Mouse (Mus musculus): Measurements from ENCODE around the gene Klhdc1. TPM values are rescaled to one million over a fixed set of nuclear protein-coding genes. Genes with fewer than 3 reads are reported as not detected.

Klhdc1 gene
- 10 to 100 TPM; 14.2 to 16.2 TPM for total RNA-seq (2021)
- long read RNA-seq, transcript Klhdc1-201 (13 exons, 2,620 nt) = major isoform, 10 of 15 reads
- long read RNA-seq, partial matches to known transcripts = 1 of 15 reads
- long read RNA-seq, other reads (novel, unspliced or antisense) = 2 of 15 reads

GRCm38 (mm10) chr12:69240876-69241275 lies at the start of gene Klhdc1:
Gene Klhdc1 (plus strand): TSS chr12:69241176.
- no peak for DNase-seq (ENCODE audit: low spot score in 2 of 2)

GRCm38 (mm10) chr12:69191396-69191795 lies 49.6 kb upstream of the Klhdc1 start:
- DNase-seq (ENCODE audit: low spot score in 2 of 2) = no peak

- DNase-seq (ENCODE audit: low spot score in 2 of 2) = no peak
Observed at GRCm38 (mm10) chr12:69192637-69193036, 48.3 kb upstream of the Klhdc1 start.

GRCm38 (mm10) chr12:69196444-69197377 lies 44.3 kb upstream of the Klhdc1 start, which contains the start of gene Gm49383:
Gene Gm49383 (minus strand): TSS chr12:69197104.
- peak in 1 of 2 experiments; percentile 67 for DNase-seq (ENCODE audit: low spot score in 2 of 2)

- DNase-seq (ENCODE audit: low spot score in 2 of 2) = peak; percentile 54 to 73
Observed at GRCm38 (mm10) chr12:69197378-69198163, 43.4 kb upstream of the Klhdc1 start.

- DNase-seq (ENCODE audit: low spot score in 2 of 2) = peak; percentile 72 to 73
Observed at GRCm38 (mm10) chr12:69198164-69198535, 42.8 kb upstream of the Klhdc1 start, which contains the start of gene Dnaaf2. Gene Dnaaf2 (minus strand): TSS chr12:69198429.

GRCm38 (mm10) chr12:69198985-69199384 lies 42.0 kb upstream of the Klhdc1 start:
- DNase-seq (ENCODE audit: low spot score in 2 of 2) = no peak

GRCm38 (mm10) chr12:69204052-69204833 lies 36.7 kb upstream of the Klhdc1 start, which contains the start of gene Gm49384:
Gene Gm49384 (minus strand): TSS chr12:69204267.
- DNase-seq (ENCODE audit: low spot score in 2 of 2) = no peak

GRCm38 (mm10) chr12:69207396-69207795 lies 33.6 kb upstream of the Klhdc1 start:
- DNase-seq (ENCODE audit: low spot score in 2 of 2) = no peak

- DNase-seq (ENCODE audit: low spot score in 2 of 2) = no peak
Observed at GRCm38 (mm10) chr12:69207926-69208325, 33.0 kb upstream of the Klhdc1 start.

GRCm38 (mm10) chr12:69208520-69208919 lies 32.5 kb upstream of the Klhdc1 start:
- DNase-seq (ENCODE audit: low spot score in 2 of 2) = no peak

- DNase-seq (ENCODE audit: low spot score in 2 of 2) = no peak
Observed at GRCm38 (mm10) chr12:69210056-69210979, 30.7 kb upstream of the Klhdc1 start.

- no peak for DNase-seq (ENCODE audit: low spot score in 2 of 2)
Observed at GRCm38 (mm10) chr12:69211057-69211456, 29.9 kb upstream of the Klhdc1 start.

- no peak for DNase-seq (ENCODE audit: low spot score in 2 of 2)
Observed at GRCm38 (mm10) chr12:69213186-69213777, 27.7 kb upstream of the Klhdc1 start.

GRCm38 (mm10) chr12:69214393-69214792 lies 26.6 kb upstream of the Klhdc1 start:
- no peak for DNase-seq (ENCODE audit: low spot score in 2 of 2)

- DNase-seq (ENCODE audit: low spot score in 2 of 2) = peak; percentile 60 to 67
Observed at GRCm38 (mm10) chr12:69215000-69215785, 25.8 kb upstream of the Klhdc1 start.

- no peak for DNase-seq (ENCODE audit: low spot score in 2 of 2)
Observed at GRCm38 (mm10) chr12:69216587-69216986, 24.4 kb upstream of the Klhdc1 start.

GRCm38 (mm10) chr12:69220613-69221277 lies 20.2 kb upstream of the Klhdc1 start:
- DNase-seq (ENCODE audit: low spot score in 2 of 2) = no peak

Data from layer of hippocampus, postnatal 10 days (tissue).